Mouse (Mus musculus) E14TG2a.4 (cell line): ENCODE results near the gene Otop2.

Experiments
- CTCF ChIP-seq: conservative IDR thresholded peaks from 2 replicates; pipeline ENCODE4 v1.5.1; 2014; ENCODE audit warnings: low read length
- NANOG ChIP-seq: IDR thresholded peaks from 2 replicates; pipeline ENCODE4 v1.6.1; 2014; ENCODE audit warnings: borderline replicate concordance, low read length, mixed read lengths
- POU5F1 ChIP-seq: IDR thresholded peaks from 2 replicates; pipeline ENCODE4 v1.6.1; 2014; ENCODE audit warnings: low read length, borderline replicate concordance

GRCm38 (mm10) chr11:115297214-115297826 lies 9.6 kb upstream of the Otop2 start, which contains the start of gene Fads6:
- TF ChIP-seq CTCF (no peak), NANOG (no peak), POU5F1 (no peak)
